Mouse (Mus musculus) lung, postnatal 14 days (tissue): ENCODE results near the gene Calm1.
"Not testable (repeated sequence)": the region's sequence is repeated elsewhere in the genome, so short reads cannot be mapped to it uniquely, and the experiment has no call there.

Experiments
- DNase-seq: peaks from one replicate; pipeline ENCODE4 v3.0.0; 2021

Gene Calm1

GRCm38 (mm10) chr12:100196786-100197185, 2.4 kb upstream of the Calm1 start:
- no peak for DNase-seq

- DNase-seq: peak; percentile 70
These were observed 833 bp downstream of the Calm1 start for GRCm38 (mm10) chr12:100199891-100200644.

DNA sequence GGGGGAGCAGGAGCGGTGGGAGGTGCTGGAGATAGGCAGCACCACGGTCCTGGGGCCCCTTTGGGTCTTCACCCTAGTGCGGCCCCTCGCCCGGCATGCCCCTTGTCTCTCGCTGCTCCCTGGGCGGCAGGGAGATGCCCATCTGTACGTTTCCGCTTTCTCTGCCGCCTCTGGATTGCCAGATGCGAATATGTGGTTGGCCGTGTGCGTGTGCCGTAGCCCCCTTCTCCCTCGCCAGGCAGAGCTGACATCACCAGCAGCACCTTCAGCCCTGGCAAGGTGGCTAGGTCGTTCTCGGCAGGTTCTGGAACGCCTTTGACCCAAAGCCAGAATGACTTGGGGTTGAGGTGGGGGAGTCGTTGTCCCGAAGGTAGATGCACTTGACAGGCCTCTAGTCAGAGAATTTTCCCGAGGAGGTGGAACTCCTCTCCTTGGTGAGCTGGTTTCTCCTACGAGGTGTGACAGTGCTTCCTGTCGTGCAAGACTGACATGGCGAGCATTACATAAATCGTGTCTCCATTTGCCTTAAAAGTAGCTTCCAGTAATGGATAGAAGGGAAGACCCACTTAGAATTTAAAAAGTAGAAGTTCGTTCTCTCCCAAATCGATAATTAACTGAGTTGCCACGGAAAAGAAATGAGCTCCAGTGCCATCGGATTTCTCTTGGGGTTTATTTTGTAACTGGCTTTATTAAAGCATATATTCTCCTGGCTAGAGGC, 1.6 kb downstream of the Calm1 start:
- DNase-seq: no peak

DNA sequence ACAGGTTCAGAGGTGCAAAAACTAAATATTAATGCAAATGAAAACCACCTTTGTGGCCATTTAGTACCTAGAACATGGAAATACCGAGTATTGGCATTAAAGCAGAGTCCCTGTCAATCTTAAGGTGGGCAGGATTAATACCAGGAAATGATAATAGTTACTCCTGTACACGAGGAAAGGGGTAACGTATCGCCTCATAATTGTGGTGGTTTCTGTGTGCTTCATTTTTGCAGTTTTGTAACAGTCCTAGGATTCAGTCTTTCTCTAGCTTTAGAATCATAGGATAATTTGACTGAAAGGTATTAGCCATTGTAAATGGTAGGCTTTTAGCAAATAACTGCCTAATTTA, 2.1 kb downstream of the Calm1 start:
- DNase-seq: no peak

GRCm38 (mm10) chr12:100201838-100202237, 2.6 kb downstream of the Calm1 start:
- peak; percentile 97 for DNase-seq

GRCm38 (mm10) chr12:100203759-100204158, 4.5 kb downstream of the Calm1 start:
- no peak for DNase-seq

DNA sequence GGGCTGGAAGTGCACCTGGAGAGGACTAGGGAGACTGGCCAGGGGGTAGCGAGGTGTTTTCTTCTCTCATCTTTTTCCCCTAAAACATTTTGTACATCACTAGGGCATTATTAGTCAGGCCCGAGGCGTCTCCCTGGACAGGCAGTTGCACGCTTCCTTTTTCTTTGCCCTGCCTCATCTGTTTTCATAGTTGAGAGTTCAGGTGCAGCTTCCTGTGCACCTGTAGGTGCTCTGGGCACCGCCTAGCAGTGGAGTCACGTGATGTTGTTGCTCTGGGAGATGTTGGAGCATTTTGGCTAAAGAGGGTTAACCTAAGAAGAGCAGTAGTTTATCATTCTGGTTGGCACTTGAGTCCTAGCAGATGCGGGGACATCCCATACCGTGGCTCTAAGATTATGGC, 5.9 kb downstream of the Calm1 start:
- no peak for DNase-seq

- no peak for DNase-seq
These were observed 7.3 kb downstream of the Calm1 start for GRCm38 (mm10) chr12:100206521-100206920.

GRCm38 (mm10) chr12:100206926-100207325, 7.7 kb downstream of the Calm1 start:
- no peak for DNase-seq

- DNase-seq: no peak
These were observed 10.7 kb downstream of the Calm1 start for GRCm38 (mm10) chr12:100209701-100210478.

- peak; percentile 42 for DNase-seq
These were observed 11.7 kb downstream of the Calm1 start for GRCm38 (mm10) chr12:100210973-100211372.

- no peak for DNase-seq
These were observed 12.4 kb downstream of the Calm1 start for GRCm38 (mm10) chr12:100211453-100212185.

DNA sequence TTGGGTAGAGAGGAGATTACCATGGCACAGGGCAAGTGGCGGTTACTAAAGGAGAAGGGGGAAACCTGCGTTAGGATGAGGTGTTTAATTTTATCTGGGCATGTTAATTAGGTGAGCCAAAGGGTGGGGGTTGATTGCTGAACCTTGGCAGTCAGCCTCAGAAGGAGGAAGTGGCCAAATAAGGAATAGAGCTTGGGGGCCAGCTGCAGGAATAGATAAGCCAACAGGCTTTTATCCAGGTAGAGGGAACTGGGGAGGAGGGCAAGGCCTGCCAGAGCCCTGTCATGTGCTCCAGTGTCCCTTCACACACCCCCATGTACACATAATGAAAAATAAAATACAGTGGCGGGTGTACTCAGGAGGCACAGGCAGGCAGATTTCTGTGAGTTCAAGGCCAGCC, 13.2 kb downstream of the Calm1 start:
- no peak for DNase-seq

GRCm38 (mm10) chr12:100213162-100213561, 13.9 kb downstream of the Calm1 start:
- no peak for DNase-seq

GRCm38 (mm10) chr12:100214156-100214555, 14.9 kb downstream of the Calm1 start:
- DNase-seq: no peak

DNA sequence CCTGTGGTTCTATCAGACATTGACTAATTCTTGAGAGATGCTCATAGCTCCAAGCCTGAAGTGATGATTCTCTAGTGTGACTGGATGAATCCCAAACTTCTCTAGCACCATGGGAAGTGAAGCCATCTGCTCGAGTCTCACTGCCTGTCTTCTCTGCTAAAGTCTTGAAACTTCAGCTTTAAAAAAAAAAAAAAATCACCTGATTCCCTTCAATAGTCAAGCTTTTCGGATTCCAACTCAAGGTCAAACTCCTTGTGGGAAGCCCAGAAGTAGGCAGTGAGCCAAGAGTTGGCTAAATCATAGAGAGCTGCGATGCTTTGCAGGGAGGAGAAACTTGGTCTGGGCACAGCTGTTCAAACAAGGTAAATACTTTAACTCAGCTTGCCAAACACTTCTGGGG, 15.5 kb downstream of the Calm1 start:
- peak; percentile 24 for DNase-seq

GRCm38 (mm10) chr12:100217087-100217486, 17.9 kb downstream of the Calm1 start:
- DNase-seq: not testable (repeated sequence)

DNA sequence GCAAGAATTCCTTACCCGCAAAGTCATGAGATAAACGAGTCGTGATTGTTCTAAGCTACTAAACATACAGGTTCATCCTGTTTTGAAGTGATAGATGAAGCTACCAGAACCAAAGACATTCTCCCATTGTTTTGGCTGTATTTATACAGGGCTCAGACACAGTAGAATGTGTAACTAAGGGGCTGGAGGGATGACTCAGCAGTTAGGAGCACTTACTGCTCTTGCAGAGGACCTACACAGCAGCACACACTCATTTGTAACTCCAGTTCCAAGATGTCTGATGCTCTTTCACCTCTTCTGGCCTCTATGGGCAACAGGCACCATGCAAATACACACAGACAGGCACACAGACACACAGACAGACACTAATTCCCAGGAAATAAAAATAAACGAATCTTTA, 20.8 kb downstream of the Calm1 start:
- DNase-seq: no peak

- no peak for DNase-seq
These were observed 22.5 kb downstream of the Calm1 start for GRCm38 (mm10) chr12:100221608-100222321.

DNA sequence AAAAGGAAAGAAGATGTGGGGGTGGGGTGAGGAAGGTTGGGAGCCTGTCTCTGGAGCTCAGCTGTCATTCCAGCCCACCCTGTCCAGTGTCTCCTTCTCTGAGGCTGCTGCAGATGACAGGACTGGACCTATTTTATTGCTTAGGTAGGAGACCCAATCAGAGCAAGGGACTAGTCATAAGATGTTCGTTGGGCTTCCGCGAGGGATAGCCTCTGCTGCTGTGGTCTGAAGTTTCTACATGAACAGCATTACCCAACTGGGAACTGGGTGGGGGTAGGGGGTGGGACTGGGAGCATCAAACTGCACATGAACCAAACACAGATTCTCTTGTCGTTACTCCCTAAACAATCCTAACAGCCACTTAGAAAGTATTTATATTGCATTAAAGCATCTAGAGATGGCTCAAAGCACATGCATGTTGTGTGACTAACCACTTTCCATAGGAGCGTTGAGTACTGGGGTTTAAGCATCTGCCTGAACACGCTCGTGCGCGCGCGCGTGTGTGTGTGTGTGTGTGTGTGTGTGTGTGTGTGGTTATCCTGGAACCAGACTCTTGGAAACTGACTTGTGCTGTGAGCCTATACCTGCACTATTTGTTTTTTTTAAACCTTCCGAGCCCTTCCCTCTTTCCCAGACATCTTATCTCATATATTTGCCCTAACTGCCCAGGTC, 23.2 kb downstream of the Calm1 start:
- DNase-seq: no peak

DNA sequence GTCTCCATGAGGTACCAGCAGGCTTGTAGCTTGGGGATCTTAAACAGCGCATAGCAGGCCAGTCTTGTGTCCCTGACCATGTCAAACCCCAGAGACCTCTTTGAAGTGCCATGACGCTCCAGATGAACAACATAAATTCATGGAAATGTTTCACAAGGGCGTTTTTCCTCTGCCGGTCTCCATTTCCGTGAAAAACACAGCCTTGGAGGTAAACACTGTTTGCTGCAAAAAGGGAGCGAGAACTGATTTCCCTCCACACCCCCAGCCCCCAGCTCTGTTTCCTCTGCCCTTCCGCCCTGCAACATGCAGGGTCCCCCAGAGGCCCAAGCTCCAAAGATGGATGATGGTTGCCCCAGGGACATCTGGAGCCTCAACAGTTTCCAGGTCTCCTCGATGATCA, 24.3 kb downstream of the Calm1 start:
- DNase-seq: no peak

DNA sequence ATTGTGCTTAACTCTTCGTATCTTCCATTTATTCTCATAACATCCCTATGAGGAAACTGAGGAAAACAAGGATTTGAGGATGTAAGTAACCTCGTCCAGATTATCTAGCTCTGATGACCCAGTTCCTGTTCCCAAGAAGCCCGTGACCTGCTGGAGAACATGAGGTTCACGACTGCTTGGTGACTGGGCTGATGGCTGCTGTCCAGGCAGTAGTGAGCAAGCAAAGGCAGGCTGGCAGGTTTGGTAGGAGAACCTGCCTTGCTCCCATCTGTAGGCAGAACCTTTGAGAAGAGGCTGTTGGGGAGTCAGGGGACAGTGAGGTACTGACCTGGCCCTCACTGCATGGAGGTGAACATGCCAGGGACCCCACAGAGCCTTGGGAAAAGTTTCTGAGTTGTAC, 26.0 kb downstream of the Calm1 start:
- no peak for DNase-seq
